Mouse (Mus musculus) bone marrow, adult 2 months (tissue): ENCODE data around the gene Fgd3.

ENCODE experiments used
- CTCF ChIP-seq: fragments of 200-500 bp; IDR thresholded peaks from 2 replicates; pipeline ENCODE4 v1.5.1; 2011; ENCODE audit warnings: low read length, control low read depth; ENCODE audit not compliant: control insufficient read depth, insufficient read depth
- POLR2A ChIP-seq: fragments of 200-500 bp; IDR thresholded peaks from 2 replicates; pipeline ENCODE4 v1.6.1; 2011; ENCODE audit warnings: low read depth, mild to moderate bottlenecking, control low read depth, low read length, borderline replicate concordance; ENCODE audit not compliant: control insufficient read depth

- TF ChIP-seq CTCF, result no peak
- no peak for TF ChIP-seq POLR2A
Observed at GRCm38 (mm10) chr13:49246011-49246410, 74.1 kb downstream of the Fgd3 start.
